Mouse (Mus musculus): Measurements from ENCODE around the gene Cmbl. TPM values are rescaled to one million over a fixed set of nuclear protein-coding genes. Genes with fewer than 3 reads are reported as not detected.

The Cmbl gene
- polyA plus RNA-seq, 1 experiment from 2014 or later: 90.2 TPM

GRCm38 (mm10) chr15:31534421-31535258 lies 30.5 kb upstream of the Cmbl start:
- Histone ChIP-seq H3K27ac (ENCODE audit: low read depth, low read length) (no peak overlapping the region), H3K4me3 (ENCODE audit: low read depth, low read length) (no peak overlapping the region), H3K4me1 (replicated peaks; ENCODE audit: control insufficient read depth, insufficient read depth, low read length) (no peaks in the 10 kb centered on the region), H3K4me2 (replicated peaks; ENCODE audit: low read depth) (no peak overlapping the region), H3K9me3 (ENCODE audit: control insufficient read depth) (no peaks in the 10 kb centered on the region), H3K9ac (ENCODE audit: low read depth, low read length) (no peak overlapping the region), H3K27me3 (replicated peaks; ENCODE audit: control insufficient read depth, insufficient read depth, low read length) (no peaks in the 10 kb centered on the region), H3K36me3 (ENCODE audit: control insufficient read depth, insufficient read depth) (no peaks in the 10 kb centered on the region)
- 90% methylated on average over 7 of the region's 7 CpGs for WGBS
- no peak for ATAC-seq
- TF ChIP-seq CTCF (IDR thresholded peaks at IDR 0.05; ENCODE audit: low read depth): no peak

- no peak overlapping the region for H3K4me2 ChIP-seq (replicated peaks; ENCODE audit: low read depth)
- H3K9ac ChIP-seq (ENCODE audit: low read depth, low read length): no peak overlapping the region
- H3K27ac ChIP-seq (ENCODE audit: low read depth, low read length): no peak overlapping the region
- no peak for TF ChIP-seq CTCF (IDR thresholded peaks at IDR 0.05; ENCODE audit: low read depth)
- no peak for ATAC-seq
- H3K4me1 ChIP-seq (replicated peaks; ENCODE audit: control insufficient read depth, insufficient read depth, low read length): 0 out of 2 replicates have a peak, but pooled peaks cover 2% of the 10 kb centered on the region
- H3K36me3 ChIP-seq (ENCODE audit: control insufficient read depth, insufficient read depth): no peaks in the 10 kb centered on the region
- H3K9me3 ChIP-seq (ENCODE audit: control insufficient read depth): no peaks in the 10 kb centered on the region
- 34% methylated on average over 8 of the region's 8 CpGs for WGBS
- no peaks in the 10 kb centered on the region for H3K27me3 ChIP-seq (replicated peaks; ENCODE audit: control insufficient read depth, insufficient read depth, low read length)
- H3K4me3 ChIP-seq (ENCODE audit: low read depth, low read length): no peak overlapping the region
Observed at GRCm38 (mm10) chr15:31535259-31535855, 29.8 kb upstream of the Cmbl start.

- Histone ChIP-seq H3K36me3 (ENCODE audit: control insufficient read depth, insufficient read depth) (no peaks in the 10 kb centered on the region), H3K9me3 (ENCODE audit: control insufficient read depth) (no peaks in the 10 kb centered on the region), H3K27me3 (replicated peaks; ENCODE audit: control insufficient read depth, insufficient read depth, low read length) (no peaks in the 10 kb centered on the region), H3K4me1 (replicated peaks; ENCODE audit: control insufficient read depth, insufficient read depth, low read length) (0 out of 2 replicates have a peak, but pooled peaks cover 2% of the 10 kb centered on the region), H3K9ac (ENCODE audit: low read depth, low read length) (no peak overlapping the region), H3K27ac (ENCODE audit: low read depth, low read length) (no peak overlapping the region), H3K4me2 (replicated peaks; ENCODE audit: low read depth) (no peak overlapping the region), H3K4me3 (ENCODE audit: low read depth, low read length) (no peak overlapping the region)
- 20% methylated on average over 7 of the region's 7 CpGs for WGBS
- no peak for ATAC-seq
- TF ChIP-seq CTCF (IDR thresholded peaks at IDR 0.05; ENCODE audit: low read depth): no peak
Observed at GRCm38 (mm10) chr15:31536051-31536737, 29.0 kb upstream of the Cmbl start.

- Histone ChIP-seq H3K4me1 (replicated peaks; ENCODE audit: control insufficient read depth, insufficient read depth, low read length) (0 out of 2 replicates have a peak, but pooled peaks cover 2% of the 10 kb centered on the region), H3K27ac (ENCODE audit: low read depth, low read length) (no peak overlapping the region), H3K9me3 (ENCODE audit: control insufficient read depth) (no peaks in the 10 kb centered on the region), H3K4me3 (ENCODE audit: low read depth, low read length) (no peak overlapping the region), H3K9ac (ENCODE audit: low read depth, low read length) (no peak overlapping the region), H3K36me3 (ENCODE audit: control insufficient read depth, insufficient read depth) (no peaks in the 10 kb centered on the region), H3K27me3 (replicated peaks; ENCODE audit: control insufficient read depth, insufficient read depth, low read length) (no peaks in the 10 kb centered on the region), H3K4me2 (replicated peaks; ENCODE audit: low read depth) (no peak overlapping the region)
- ATAC-seq: no peak
- TF ChIP-seq CTCF (IDR thresholded peaks at IDR 0.05; ENCODE audit: low read depth): no peak
- 92% methylated on average over 2 of the region's 2 CpGs for WGBS
Observed at GRCm38 (mm10) chr15:31537706-31538105, 27.5 kb upstream of the Cmbl start.

GRCm38 (mm10) chr15:31538346-31538745 lies 26.8 kb upstream of the Cmbl start:
- no peak for TF ChIP-seq CTCF (IDR thresholded peaks at IDR 0.05; ENCODE audit: low read depth)
- ATAC-seq: no peak
- Histone ChIP-seq H3K36me3 (ENCODE audit: control insufficient read depth, insufficient read depth) (no peaks in the 10 kb centered on the region), H3K4me3 (ENCODE audit: low read depth, low read length) (no peak overlapping the region), H3K27me3 (replicated peaks; ENCODE audit: control insufficient read depth, insufficient read depth, low read length) (no peaks in the 10 kb centered on the region), H3K27ac (ENCODE audit: low read depth, low read length) (no peak overlapping the region), H3K4me1 (replicated peaks; ENCODE audit: control insufficient read depth, insufficient read depth, low read length) (0 out of 2 replicates have a peak, but pooled peaks cover 6% of the 10 kb centered on the region), H3K9me3 (ENCODE audit: control insufficient read depth) (no peaks in the 10 kb centered on the region), H3K4me2 (replicated peaks; ENCODE audit: low read depth) (no peak overlapping the region), H3K9ac (ENCODE audit: low read depth, low read length) (no peak overlapping the region)
- 88% methylated on average over 3 of the region's 3 CpGs for WGBS
